Mouse (Mus musculus): Measurements from ENCODE around the gene Zfp706.

GRCm38 (mm10) chr15:37006475-37007164, 953 bp downstream of the Zfp706 start:
- TF ChIP-seq CTCF (IDR thresholded peaks at IDR 0.05; ENCODE audit: low read depth) (no peak), EP300 (optimal IDR thresholded peaks at IDR 0.05) (no peak)

Measured in stomach, postnatal 0 days (tissue).